Mouse (Mus musculus): Measurements from ENCODE around the gene Espn. TPM values are rescaled to one million over a fixed set of nuclear protein-coding genes. Genes with fewer than 3 reads are reported as not detected.

Espn gene
- 1 to 10 TPM; 2.8 to 3.0 TPM for total RNA-seq (2021)
- long read RNA-seq, partial matches to known transcripts = 0 of 2 reads
- long read RNA-seq, other reads (novel, unspliced or antisense) = 2 of 2 reads

GRCm38 (mm10) chr4:152151966-152152544 is at the start of gene Espn:
Espn (minus strand) TSS chr4:152152371.
- DNase-seq (ENCODE audit: low spot score in 2 of 2) = no peak

GRCm38 (mm10) chr4:152201492-152201891 is 49.3 kb upstream of the Espn start:
- no peak for DNase-seq (ENCODE audit: low spot score in 2 of 2)

- no peak for DNase-seq (ENCODE audit: low spot score in 2 of 2)
These were observed 47.4 kb upstream of the Espn start for GRCm38 (mm10) chr4:152199617-152200016.

- DNase-seq (ENCODE audit: low spot score in 2 of 2) = no peak
These were observed 45.4 kb upstream of the Espn start for GRCm38 (mm10) chr4:152197545-152197944.

GRCm38 (mm10) chr4:152196276-152196675 is 44.1 kb upstream of the Espn start:
- no peak for DNase-seq (ENCODE audit: low spot score in 2 of 2)

- DNase-seq (ENCODE audit: low spot score in 2 of 2) = no peak
These were observed 42.5 kb upstream of the Espn start for GRCm38 (mm10) chr4:152194476-152195175.

- DNase-seq (ENCODE audit: low spot score in 2 of 2) = no peak
These were observed 40.4 kb upstream of the Espn start for GRCm38 (mm10) chr4:152192569-152192968.

- no peak for DNase-seq (ENCODE audit: low spot score in 2 of 2)
These were observed 38.5 kb upstream of the Espn start for GRCm38 (mm10) chr4:152190701-152191100.

GRCm38 (mm10) chr4:152190096-152190653 is 38.0 kb upstream of the Espn start:
- DNase-seq (ENCODE audit: low spot score in 2 of 2) = no peak

GRCm38 (mm10) chr4:152189691-152190090 is 37.5 kb upstream of the Espn start:
- DNase-seq (ENCODE audit: low spot score in 2 of 2) = no peak

GRCm38 (mm10) chr4:152189071-152189470 is 36.9 kb upstream of the Espn start:
- no peak for DNase-seq (ENCODE audit: low spot score in 2 of 2)

- DNase-seq (ENCODE audit: low spot score in 2 of 2) = no peak
These were observed 36.5 kb upstream of the Espn start for GRCm38 (mm10) chr4:152188651-152189050.

- DNase-seq (ENCODE audit: low spot score in 2 of 2) = no peak
These were observed 35.0 kb upstream of the Espn start for GRCm38 (mm10) chr4:152187142-152187541.

- DNase-seq (ENCODE audit: low spot score in 2 of 2) = no peak
These were observed 34.3 kb upstream of the Espn start for GRCm38 (mm10) chr4:152186205-152187082.

GRCm38 (mm10) chr4:152185510-152186204 is 33.5 kb upstream of the Espn start:
- DNase-seq (ENCODE audit: low spot score in 2 of 2) = no peak

- DNase-seq (ENCODE audit: low spot score in 2 of 2) = no peak
These were observed 33.0 kb upstream of the Espn start for GRCm38 (mm10) chr4:152185137-152185509.

GRCm38 (mm10) chr4:152184353-152185035 is 32.3 kb upstream of the Espn start:
- peak in 1 of 2 experiments; percentile 68 for DNase-seq (ENCODE audit: low spot score in 2 of 2)

- no peak for DNase-seq (ENCODE audit: low spot score in 2 of 2)
These were observed 30.0 kb upstream of the Espn start for GRCm38 (mm10) chr4:152182205-152182604.

- DNase-seq (ENCODE audit: low spot score in 2 of 2) = no peak
These were observed 27.9 kb upstream of the Espn start for GRCm38 (mm10) chr4:152179946-152180660.
